Mouse (Mus musculus) layer of hippocampus, postnatal 10 days (tissue): ENCODE measurements around the gene Psmd14. TPM values are rescaled to one million over a fixed set of nuclear protein-coding genes. Genes with fewer than 3 reads are reported as not detected.
A peak's percentile ranks its signal among the peaks of the same experiment; 100 is the strongest.

ENCODE experiments used
- DNase-seq, 2 experiments: peaks; one replicate each; pipeline ENCODE4 v3.0.0; 2021; ENCODE audit warnings: low spot score in 2 of 2
- microRNA-seq, 2 experiments: library from miRNA; unstranded; fragments of <30 nt; microRNA quantifications; one replicate each; pipeline ENCODE4 v1.2.0; 2021
- total RNA-seq, 2 experiments: library from RNA; stranded (reverse); gene quantifications; 2 replicates each; pipeline ENCODE4 v1.2.3; 2021

The Psmd14 gene
- total RNA-seq, 2 experiments from 2014 or later = 131 to 133 TPM

DNA sequence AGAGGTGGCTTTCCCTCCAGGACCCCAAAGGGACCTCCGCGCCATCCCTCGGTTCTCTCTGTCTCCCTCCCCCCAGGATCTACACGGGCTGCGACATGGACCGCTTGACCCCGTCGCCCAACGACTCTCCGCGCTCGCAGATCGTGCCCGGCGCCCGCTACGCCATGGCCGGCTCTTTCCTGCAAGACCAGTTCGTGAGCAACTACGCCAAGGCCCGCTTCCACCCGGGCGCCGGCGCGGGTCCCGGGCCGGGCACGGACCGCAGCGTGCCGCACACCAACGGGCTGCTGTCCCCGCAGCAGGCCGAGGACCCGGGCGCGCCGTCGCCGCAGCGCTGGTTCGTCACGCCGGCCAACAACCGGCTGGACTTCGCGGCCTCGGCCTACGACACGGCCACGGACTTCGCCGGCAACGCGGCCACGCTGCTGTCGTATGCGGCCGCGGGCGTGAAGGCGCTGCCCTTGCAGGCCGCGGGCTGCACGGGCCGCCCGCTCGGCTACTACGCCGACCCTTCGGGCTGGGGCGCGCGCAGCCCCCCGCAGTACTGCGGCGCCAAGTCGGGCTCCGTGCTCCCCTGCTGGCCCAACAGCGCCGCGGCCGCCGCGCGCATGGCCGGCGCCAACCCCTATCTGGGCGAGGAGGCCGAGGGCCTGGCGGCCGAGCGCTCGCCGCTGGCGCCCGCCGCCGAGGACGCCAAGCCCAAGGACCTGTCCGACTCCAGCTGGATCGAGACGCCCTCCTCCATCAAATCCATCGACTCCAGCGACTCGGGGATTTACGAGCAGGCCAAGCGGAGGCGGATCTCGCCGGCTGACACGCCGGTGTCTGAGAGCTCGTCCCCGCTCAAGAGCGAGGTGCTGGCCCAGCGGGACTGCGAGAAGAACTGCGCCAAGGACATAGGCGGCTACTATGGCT, 100.3 kb downstream of the Psmd14 start:
- DNase-seq = peak; percentile 42 to 64

DNA sequence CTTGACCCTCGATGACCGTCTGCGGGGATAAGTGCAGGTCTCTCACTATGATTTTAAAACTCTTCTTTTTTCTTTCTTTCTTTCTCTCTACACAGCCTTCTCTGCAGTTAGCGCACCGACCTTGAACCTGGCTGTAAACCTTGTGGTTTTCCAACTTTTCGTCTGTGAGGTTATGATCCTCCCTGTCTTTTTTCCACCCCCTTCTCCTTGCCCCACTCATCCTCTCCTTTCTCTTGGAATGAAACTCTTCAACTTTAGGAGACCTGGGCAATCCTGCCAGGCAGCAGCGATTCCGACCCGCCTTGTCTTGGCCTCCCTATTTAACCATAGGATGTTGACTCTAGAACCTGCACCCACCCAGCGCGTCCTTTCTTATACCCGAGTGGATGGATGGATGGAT, 101.0 kb downstream of the Psmd14 start:
- DNase-seq = no peak

DNA sequence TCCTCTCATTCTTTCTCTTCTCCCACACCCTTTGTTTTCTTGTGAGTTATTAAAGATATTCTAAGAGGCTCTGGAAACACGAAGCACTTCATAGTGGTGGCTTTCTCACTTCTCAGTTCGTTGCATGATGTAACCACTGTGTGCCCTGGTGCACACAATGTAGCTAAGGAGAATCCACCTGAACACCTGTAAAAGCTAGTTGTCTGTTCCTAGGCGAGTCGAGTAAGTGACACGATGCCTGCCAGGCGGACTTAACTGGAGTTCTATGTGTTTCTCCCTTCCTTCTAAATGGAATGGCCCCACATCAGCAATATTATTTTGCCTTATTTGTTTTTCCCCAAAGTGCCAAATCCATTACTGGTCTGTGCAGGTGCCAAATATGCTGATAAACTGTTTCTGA, 101.6 kb downstream of the Psmd14 start:
- DNase-seq = no peak

DNA sequence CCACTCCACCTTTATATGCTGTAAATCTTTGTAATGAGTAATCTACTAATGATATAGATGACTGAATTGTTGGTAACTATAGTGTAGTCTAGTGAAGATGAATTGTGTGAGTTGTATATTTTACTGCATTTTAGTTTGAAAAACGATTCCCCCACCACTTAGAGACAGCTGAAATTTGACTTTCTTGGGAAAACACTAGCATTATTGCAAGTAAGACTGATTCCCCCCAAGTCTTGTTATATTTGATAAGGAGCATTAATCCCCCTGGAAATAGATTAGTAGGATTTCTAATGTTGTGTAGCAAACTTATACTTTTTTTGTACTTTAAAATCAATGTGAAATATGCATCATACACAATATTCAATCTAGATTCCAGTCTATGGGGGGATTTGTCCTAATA, 102.0 kb downstream of the Psmd14 start:
- DNase-seq = no peak

GRCm38 (mm10) chr2:61814548-61815473, 103.3 kb downstream of the Psmd14 start:
- DNase-seq = peak; percentile 58 to 71

DNA sequence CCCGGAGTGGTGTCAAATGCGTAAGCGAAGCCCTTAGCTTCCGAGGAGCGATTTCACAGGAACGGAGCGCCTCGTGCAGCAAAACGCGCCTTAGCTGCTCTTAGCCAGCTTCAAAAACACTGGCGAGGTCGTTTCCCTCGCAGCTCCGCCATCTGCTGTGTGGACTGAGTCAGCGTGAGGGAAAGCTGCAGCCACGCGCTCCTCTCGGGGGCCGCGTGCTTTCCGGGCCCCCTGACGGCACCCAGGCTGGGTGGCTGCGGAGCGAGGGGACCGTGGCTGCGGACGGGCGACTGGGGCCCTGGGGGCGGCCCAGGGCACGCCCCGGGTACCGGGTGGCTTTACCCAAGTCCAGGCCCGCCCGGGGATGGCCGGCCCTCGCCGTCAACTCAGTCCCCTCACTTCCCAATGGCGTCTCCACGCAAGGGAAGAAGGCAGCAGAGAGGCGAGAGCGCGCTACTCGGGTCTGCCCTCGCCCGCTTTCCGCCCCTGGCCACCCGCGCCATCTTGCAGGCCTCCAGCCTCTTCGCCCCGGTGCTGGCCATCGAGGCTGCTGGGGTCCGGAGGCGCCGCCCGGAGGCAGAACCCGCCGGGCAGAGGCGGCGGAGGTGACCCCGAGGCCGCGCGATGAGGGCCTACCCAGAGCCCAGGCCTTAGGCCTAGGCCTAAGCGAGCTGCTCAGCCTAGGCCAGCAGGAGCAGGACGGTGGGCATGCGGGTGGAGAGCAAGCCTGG, 104.3 kb downstream of the Psmd14 start:
- DNase-seq = peak; percentile 42 to 62

- no peak for DNase-seq
Observed at GRCm38 (mm10) chr2:61818197-61818596, 106.7 kb downstream of the Psmd14 start.

DNA sequence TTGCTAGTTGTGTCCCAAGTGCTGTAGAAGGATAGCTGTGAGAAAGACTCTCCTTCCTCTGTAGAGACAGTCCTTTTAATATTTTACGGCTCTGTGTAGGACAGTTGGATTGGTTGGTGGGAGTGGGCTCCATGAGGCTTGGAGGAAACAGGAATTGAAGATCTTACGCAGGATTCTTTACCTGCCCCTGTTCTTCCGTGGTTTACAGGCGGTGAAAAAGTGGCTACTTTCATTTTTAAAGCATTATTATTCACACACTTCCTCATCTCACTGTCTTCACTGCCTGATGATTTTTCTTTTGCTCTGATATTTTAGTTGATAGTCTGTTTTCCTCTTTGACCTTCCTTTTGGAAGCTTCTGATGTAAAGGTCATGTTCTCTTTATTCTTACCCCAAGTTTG, 108.7 kb downstream of the Psmd14 start:
- no peak for DNase-seq

DNA sequence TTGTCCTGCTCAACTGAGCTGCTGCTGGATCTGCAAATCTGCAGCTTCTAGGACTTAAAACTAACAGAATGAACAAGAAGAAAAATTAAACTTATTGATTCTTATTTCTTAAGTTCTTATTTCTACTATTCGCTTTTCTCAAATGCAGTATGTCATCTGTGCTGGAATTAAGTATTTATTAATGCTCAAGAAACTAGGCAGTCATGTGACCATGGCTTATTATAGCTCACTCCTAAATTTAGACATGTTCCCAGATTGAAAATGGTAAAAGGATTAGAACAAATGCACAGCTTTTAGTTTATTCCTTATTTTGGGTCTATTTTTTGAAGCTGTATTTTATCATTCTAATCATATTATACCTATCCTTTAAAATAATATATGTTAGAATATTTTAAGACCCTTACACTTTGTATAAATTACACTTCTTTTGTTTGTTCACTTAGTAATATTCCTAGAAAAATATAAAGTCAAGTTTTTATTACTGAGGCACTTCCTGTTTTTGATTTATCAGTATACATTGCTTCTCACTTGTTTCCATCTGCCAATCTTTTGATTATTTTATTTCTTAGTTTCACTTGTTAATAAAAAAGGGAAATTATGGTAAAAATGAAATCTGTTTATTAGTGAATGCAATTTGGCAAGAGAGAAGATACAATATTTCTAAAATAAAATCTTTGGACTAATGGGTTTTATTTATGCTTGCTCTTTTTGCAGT, 112.1 kb downstream of the Psmd14 start:
- DNase-seq = no peak

- DNase-seq = no peak
Observed at GRCm38 (mm10) chr2:61837243-61837806, 125.8 kb downstream of the Psmd14 start.

Small RNA genes lying within 50 kb of the gene (microRNA-seq; reads per million reads assigned to microRNA genes)
- 0 reads per million in 2 experiments for gene Gm22403

Other genes starting within 250 kb of the Psmd14 start
- gene Tank, start 133.1 kb upstream of the Psmd14 start, total RNA-seq = 10 to 100 TPM; 30.0 to 35.4 TPM
- 10 to 100 TPM; 45.9 to 47.4 TPM for gene Tbr1, start 91.2 kb downstream of the Psmd14 start, total RNA-seq